Mouse (Mus musculus) bone marrow macrophage, adult 2 months (primary cell): ENCODE data around the gene Fmnl3.

Experiments used
- CTCF ChIP-seq: IDR thresholded peaks from 2 replicates; pipeline ENCODE4 v1.5.1; 2012; ENCODE audit warnings: low read depth, mild to moderate bottlenecking, low read length, moderate library complexity
- POLR2A ChIP-seq: IDR thresholded peaks from 2 replicates; pipeline ENCODE4 v1.6.1; 2012; ENCODE audit warnings: mild to moderate bottlenecking, low read depth, low read length, borderline replicate concordance

GRCm38 (mm10) chr15:99307476-99307875, 62.8 kb downstream of the Fmnl3 start:
- no peak for TF ChIP-seq POLR2A
- TF ChIP-seq CTCF: no peak
